Mouse (Mus musculus) retina, embryonic 14.5 days (tissue): ENCODE measurements around the gene Pik3r4.
"Not testable (repeated sequence)": the region's sequence is repeated elsewhere in the genome, so short reads cannot be mapped to it uniquely, and the experiment has no call there.

Source experiments
- DNase-seq: peaks from one replicate; pipeline ENCODE4 v3.0.0-alpha.2; 2015; ENCODE audit warnings: low spot score

The Pik3r4 gene

DNA sequence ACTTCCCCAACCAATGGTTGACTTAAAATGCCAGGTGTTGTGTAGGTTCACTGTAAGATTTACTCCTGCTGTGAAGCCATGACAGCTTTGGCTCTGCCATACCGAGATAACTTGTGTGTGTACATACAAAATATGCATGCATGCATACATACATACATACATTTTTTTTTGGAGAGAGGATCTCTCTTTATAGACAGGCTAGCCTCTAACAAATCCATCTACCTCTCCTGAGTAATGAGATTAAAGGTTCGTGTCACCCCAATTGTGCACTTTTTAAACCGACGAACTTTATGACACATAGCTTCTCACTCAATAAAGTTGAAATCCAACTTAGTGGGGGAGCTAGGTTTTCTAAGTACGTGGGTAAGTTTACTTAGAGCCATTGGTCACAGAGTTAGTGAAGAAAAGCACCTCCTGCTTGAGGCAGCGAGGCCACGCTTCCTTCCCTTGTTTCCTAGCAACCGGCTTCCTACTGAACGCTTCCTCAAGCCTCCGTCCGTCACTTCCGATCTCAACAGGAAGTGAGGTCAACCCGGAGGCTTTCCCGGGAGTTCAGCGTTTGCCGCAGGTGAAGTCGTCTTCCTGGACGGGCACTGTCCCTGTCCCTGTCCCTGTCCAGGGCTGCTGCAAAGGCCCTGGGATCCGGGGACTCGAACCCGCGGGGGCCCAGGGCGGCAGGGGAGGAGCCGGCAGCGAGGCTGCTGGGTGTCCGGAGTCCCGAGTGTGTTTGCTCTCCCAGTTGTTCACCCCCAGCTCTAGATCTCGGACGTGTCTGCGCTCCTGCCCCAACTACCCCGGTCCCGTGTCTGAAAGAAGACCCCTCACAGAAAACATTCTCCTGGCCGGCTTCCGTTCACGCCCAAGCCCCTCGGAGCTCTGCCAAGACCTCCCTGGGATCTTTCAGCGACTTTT lies at the start of gene Pik3r4:
TSS of gene Pik3r4 (plus strand) at position 519 of the 912 bp plus-strand sequence.
- DNase-seq: peak; percentile 97

DNA sequence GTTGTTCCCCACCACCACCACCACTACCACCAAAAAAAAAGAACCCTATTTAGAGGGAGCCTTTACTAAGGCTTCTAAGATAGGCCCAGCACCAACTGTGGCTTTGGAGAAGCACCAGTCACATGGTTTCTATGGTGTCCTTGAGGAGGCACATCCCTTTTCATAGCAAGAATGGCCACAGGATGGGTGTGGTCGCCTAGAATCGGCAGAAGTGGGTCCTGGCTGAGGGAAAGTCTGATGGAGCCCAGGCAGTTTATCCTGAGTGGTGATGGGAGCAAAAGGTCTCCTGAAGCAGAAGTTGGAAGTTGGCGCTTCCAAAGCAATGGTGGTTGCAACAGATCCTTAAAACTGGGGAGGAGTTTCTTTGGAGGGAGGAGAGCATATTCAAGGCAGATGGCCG lies 43.9 kb upstream of the Pik3r4 start:
- no peak for DNase-seq

DNA sequence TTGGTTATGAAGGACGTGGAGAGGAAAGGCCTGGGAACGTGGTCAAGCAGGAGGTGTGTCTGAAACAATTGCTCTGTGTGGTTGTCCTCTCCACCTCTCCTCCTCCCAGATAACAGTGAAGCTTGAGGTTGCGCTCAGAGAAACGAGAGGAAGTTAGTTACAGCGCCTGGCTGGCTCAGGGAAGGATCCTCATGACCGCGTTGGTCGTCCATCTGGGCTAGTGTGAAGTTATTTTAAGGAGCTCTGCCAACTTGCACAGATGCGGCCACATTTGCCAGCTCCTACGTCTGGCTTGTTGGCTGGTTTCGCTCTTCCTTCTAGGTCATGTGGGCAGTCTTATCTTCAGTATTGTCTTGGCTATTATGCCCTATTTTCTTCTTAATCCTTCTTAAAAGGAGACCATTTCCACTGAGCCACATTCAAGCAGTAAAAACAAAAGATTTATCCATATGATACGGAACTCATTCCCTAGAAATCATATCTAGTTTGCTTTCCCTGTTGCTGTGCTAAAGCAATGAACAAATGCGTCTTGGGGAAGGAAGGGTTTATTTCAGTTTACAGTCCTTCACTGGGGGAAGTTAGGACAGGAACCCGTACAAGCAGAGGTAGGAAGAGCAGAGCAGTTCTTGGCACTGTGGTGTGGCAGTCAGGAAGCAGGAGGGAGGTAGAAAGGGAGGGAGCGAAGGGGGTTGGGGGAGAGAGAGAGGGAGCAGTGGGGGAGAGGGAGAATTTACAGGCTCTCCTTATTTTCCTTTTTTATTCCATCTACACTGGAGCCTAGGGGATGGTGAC lies 30.6 kb upstream of the Pik3r4 start:
- DNase-seq: no peak

DNA sequence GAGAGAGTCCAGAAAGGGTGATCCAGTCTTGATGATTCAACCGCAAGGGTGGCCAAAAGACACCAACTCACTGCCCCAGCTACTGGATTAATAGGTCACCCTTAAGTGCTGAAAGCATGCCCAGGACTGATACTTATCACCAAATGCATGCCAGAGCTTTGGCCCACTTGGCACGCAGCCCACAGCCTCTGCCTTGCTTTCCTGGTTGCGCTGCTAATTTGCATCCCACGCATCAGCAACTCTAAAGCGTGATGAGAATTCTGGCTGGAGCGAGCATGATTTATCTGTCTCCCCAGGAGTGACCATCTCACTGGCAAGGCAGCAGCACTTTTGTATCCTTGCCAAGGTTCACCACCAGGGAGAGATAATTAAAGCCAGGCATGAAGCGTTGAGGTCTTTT lies 29.9 kb upstream of the Pik3r4 start:
- DNase-seq: no peak

DNA sequence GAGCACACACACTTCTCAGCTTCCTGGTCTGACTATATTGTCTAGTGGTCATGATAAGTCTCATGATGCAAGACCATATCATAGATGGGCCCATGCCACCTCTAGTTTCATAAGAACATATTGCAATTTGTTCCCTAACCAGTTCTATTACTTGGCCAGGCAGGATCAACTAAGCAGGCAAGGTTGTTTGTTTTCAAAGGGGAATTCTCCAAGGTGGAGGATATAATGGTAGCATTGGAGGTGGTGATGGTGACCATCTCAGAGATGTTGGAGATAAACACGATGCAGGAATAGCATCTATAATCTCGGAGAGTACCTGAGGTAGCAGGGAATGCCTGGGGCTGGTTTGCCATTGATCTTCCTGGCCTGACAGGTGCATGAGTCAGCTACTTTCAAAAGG lies 26.8 kb upstream of the Pik3r4 start:
- DNase-seq: no peak

DNA sequence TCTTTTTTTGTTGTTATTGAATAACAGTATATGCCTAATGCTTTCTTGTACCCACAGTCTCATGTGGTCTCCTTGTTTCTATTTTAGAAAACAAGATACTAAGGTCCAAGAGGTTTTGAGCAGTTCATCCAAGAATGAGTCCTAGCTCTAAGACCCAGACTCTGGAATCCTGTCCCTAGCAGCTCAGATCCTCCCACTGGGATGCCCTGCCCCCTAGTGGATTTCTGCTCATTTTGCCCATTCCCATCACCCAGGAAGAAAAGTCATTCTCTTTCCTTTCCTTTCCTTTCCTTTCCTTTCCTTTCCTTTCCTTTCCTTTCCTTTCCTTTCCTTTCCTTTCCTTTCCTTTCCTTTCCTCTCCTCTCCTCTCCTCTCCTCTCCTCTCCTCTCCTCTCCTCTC lies 25.5 kb upstream of the Pik3r4 start:
- peak; percentile 82 for DNase-seq

DNA sequence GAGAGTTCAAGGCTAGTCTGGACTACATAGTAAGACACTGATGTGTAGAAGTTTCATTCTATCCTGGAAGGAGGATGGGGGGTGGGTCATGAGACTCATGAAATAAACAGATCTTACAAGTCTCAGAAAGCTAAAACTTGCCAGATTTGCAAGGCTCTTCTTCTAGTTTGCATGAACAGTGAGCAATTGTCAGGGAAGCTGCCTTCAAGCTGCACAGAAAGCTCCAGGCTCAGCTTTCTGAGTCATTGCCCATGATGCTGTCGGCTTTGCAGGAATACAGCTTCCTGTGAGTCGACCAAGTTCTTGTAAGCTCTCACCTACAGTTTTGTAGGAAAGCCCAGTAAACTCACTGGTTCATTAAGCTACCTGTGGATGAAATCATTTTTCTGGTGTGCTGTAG lies 8.8 kb upstream of the Pik3r4 start:
- no peak for DNase-seq

DNA sequence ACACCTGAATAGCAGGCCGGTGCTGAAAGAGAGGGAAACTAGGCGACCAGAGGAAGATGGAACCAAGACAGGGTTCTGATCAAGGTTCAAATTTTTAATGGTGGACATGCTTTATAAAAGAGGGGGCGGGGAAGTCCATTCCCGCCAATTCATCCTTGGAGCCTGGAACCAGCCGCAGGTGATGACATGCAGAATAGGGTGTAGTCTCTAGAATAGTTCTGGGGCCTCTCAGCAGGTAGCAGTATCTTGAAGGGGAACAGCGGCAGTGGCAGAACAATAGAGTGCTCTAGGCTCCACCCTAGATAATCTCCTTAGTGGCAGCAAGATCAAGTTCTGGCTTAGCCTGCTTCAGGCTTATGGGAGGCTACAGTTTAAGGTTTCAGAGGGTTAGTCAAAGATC lies 1.4 kb upstream of the Pik3r4 start:
- not testable (repeated sequence) for DNase-seq

DNA sequence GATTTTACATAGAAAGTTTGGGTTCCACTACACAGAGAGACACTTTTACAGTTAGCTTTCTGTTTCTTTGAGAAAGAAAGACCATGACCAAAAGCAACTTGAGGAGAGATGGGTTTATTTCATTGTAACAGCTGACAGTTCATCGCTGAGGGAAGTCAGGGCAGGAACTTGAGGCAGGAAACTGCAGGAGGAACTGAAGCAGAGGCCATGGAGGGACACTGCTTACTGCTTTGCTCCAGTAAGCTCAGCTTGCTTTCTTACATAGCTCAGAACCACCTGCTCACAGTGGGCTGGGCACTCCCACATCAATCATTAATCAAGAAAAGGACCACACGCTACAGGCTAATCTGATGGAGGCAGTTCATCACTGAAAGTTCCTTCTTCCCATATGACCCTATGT lies 13.4 kb downstream of the Pik3r4 start:
- DNase-seq: no peak

DNA sequence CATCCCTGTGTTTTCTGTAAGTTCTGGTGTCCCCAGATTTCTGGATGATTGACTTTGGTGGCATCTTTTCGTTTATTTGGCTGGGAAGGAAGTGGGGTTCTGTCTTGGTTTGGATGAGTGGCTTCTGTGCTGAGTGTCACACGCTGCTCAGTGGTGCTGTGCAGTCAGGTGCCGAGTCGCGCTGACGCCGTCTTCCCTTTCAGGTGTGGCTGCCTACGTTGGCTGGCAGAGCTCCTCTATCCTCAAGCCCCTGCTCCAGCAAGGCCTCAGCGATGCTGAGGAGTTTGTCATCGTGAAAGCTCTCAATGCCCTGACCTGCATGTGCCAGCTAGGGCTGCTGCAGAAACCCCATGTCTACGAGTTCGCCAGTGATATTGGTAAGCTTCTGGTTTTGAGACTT lies 15.4 kb downstream of the Pik3r4 start:
- no peak for DNase-seq

DNA sequence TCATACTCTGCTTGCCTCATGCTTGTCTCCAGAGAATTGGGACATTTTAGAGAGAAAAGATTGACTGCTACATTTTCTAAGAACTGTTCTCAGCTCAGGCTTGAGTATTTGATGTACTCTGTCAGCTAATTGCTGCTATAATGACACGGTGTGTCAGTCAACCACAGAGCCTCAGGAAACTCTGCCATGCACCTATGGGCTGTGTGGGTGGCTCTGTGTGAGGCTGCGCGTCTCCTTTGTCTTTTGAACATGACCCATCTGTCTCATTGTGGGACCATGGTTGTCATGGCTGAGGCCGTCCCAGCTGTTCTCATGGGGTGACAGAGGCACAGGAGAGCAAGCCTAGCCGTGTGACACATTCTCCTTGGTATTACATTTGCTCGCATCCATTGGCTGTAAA lies 17.1 kb downstream of the Pik3r4 start:
- no peak for DNase-seq

DNA sequence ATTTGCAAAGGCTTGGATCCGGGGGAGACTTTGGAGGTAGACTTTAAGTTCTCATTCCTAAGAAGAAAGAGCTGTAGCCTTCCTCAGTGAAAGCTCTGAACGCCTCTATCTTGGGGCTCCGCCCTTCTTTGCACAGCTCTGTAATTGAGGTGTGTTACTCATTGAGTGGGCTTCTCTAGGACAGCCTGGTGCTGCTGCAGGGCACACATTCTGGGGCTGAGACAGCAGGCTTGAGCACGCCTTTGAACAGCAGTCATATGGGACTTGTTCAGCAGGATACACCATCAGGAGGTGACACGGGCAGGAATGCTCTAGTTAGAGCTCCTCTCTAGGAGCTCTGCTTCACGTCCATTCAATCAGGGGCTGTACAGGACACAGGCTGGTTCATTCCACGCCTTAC lies 22.5 kb downstream of the Pik3r4 start:
- no peak for DNase-seq

DNA sequence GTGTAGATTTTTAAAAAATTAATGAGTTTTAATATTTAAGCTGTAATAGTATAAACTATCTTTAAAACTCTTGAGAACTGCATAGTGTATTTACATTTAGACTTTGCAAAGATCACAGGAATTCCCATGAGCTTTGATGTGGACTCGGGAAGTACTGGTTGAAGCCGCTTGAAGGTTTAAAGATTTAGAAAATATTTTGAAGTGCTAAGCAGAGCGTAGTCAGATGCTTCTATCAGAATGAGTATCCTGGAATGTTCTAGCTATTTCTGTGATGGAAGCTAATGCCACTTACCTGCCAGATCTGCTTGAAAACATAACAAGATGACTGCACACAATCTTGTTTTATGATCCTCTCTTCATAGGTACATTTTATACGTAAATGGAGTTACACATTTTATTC lies 28.1 kb downstream of the Pik3r4 start:
- no peak for DNase-seq

DNA sequence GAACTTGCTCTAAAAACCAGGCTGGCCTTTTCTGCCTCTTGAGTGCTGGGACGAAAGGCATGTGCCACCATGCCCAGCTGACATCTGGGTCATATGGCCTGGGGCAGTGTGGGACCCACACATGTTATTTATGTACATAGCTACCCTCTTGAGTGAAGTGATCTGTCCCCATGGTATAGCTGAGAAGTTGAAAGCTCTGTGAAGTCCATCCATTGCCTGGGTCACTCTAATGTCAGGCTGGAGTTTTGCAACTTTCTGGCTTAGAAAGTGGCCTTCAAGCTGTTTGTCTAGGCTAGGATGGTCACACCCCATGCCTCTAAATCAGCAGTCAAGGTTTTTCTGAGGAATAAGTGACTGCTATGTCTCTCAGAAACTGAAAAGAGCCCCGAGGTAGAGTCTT lies 29.3 kb downstream of the Pik3r4 start:
- DNase-seq: no peak

DNA sequence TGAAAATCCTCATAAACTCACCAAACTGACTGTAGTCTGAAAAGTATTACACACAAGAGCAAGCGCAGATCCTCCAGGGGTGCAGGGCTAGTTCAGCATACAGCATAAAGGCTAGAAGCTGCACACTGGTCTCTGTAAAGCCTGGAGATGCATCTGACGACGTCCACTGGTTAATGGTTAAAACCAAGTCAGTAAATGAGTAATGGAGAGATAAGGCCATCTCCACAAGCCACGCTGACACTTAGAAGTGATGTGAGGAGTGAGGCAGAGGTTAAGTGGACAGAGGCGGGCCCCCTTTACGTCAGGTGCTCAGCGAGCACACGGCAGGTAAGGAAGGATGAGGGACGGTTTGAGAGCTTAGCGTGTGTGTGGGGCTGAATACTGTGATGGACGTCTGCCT lies 33.2 kb downstream of the Pik3r4 start:
- no peak for DNase-seq

DNA sequence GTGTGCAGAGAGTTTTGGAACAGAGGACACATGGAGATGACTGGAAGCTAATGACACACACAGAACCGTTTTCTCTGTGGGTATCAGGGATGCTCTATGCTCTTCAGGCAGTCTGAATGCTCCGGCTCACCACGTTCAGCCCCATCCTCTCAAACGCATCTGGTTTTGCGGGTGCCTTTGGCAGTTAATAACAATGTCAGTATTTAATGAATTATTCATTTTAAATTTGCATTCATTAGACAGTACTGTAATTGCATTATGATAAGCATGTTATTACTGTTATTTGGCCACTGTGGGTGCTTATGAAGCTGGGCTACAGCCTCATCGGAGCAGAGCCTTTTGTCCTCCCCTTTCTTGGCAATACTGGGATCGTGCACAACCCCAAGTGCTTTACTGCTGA lies 38.6 kb downstream of the Pik3r4 start:
- no peak for DNase-seq

DNA sequence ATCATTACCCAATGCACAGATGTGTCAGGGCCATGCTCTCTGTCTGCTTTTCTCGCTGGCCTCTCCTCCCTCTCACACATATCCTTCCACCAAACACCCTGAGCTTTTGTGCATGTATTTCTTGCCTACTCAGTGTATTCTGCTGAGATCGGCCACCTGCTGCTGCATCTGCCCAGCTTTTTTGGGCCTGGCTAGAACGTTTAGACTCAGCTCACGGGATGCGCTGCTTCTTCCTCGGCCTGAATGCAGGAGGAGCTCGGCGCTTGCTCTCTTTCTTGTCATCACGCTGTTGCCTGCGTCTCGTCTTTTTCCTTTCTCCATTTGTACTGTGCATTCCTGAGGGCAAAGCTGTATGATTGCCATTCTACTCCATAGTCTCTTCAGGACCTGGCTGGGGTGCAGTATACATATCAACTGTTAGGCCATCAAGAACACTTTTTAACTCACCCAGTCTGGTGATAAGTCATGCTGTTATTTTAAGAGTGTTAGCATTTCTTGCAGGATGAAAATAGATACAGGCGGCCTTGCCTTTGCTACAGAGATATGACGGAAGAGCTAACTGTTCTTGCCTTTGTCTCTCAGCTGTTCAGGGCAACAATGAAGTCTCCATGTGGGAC lies 41.9 kb downstream of the Pik3r4 start:
- no peak for DNase-seq

DNA sequence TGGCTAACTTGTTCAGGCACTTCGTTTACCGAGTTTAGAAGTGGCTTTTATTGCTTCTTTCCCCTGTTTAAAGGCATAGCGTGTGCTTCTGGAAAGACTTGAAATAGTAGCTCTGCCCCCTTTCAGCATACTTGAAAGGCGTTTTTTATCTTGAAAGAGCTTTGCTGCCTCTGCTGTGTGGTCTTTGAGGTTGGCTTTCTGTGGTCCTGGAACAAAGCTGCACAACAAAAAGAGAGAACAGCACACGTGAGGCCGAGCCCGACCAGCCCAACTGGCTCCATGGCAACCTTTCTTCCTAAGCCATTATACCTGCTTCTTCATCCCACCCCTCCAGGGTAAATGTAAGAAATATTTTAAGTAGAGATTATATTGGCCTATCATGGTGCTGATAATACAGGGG lies 46.7 kb downstream of the Pik3r4 start:
- no peak for DNase-seq

DNA sequence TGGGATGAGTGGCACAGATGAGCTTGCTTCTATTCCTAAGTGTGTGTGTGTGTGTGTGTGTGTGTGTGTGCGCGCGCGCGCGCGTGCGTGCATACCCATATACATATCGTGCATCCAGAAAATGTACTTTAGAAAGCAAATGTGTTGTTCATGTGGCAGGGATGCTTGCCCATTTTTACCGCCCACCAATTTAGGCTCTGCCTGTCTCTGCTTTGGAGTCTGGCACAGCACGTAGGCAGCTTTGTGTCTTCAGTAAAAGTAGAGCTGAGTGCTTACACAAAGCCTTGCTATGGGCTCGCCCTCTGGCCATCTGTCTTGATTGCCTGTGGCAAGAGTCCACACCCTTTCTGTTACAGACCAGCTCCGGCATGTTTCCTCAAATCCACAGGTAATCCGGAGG lies 49.7 kb downstream of the Pik3r4 start:
- no peak for DNase-seq

DNA sequence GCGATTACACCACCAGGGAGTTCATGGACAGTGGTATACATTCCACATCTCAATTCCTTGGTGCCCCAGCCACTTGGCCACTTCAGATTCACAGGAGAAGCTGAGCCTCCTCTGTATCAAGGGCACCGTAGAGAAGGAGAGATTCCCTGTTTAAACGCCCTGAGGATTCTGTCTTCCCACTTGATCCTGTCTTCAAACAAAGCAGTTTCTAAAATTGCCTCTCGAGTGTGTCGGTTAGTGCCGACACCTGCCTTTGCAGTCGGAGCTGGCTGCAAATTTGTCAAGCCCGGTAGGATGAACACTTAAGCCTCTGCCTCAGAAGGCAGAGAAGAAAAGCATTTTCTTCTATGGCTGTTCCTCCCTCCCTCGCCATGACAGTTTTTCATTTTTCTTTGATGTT lies 50.3 kb downstream of the Pik3r4 start:
- DNase-seq: no peak

DNA sequence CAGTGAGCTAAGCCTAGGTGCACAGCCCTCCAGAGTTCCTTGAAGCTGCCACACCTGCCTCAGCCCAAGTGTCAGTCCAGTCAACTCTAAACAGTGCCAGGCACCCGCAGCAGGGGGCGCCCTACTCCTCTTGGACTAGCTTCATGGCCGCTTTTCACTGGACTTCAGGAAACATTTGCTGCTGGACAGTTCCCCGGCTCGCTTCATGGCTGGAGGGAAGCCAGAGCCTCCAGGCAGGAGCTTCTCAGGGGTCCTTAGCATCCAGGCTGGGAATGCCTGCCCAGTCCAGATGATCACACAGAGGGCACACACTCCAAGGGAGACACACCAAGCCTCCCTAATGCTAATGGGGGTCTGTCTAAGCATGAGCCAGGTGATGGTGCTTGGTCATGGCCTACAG lies 51.1 kb downstream of the Pik3r4 start:
- peak; percentile 82 for DNase-seq

DNA sequence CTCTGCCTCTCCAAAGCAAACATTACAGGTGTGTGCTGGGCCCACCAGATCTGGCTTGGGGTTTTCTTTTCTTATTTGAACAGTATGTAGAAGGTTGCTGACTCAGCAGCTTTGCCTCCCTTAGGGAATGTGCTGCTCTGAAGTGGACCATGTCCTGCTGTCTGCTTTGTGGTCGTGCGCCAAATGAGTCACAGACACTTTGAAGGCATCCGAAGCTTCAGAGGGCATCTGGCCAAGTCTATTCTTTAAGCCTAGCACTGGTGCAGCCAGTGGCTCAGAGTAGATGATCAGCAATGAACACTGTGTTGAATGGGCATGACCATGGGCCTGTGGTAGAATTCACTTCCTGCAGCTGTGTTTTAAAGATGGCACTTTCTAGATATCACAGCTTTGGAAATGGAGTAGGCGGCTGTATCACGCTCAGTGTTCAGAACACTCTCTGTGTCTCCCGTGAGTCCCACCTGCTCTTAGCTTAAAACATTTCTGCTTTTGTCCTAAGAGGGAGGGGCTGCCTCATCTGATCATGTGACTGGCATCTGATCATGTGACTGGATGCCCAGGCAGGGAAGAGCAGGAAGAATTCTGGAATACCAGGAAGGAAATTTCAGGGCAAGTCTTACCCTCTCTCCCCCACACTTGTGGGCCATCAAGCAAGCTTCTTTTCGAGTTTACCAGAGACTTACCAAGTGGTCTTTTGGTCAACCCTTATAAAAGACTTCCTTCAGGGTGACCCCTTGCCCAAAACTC lies 54.2 kb downstream of the Pik3r4 start:
- DNase-seq: no peak
